Mouse (Mus musculus): ENCODE results near the gene Tcf7.

DNA sequence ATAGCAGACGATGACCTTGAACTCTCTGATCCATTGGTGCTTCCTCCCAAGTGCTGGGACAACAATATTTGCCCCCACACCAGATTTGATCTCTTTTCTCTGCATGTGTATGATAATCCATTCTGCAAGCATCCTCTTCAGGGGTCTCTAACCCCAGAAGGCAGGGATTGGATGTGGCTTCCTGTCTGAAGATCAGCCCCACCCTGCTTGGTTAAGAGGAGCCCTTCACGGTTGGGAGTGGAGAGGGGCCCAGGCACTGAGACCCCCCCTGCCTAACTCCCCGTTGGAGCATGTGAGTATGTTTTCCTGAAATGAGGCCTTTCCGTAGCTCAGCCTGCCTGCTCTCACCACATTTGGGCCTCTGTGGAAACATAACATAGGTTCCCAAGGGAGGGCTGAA lies 36.9 kb upstream of the Tcf7 start:
- TF ChIP-seq CTCF (IDR thresholded peaks at IDR 0.05) (no peak), POLR2A (IDR thresholded peaks at IDR 0.05; ENCODE audit: insufficient read depth, low read depth, low read length) (no peak)

All from heart, adult 2 months (tissue).